Mouse (Mus musculus): ENCODE measurements around the gene Kpna3.

DNA sequence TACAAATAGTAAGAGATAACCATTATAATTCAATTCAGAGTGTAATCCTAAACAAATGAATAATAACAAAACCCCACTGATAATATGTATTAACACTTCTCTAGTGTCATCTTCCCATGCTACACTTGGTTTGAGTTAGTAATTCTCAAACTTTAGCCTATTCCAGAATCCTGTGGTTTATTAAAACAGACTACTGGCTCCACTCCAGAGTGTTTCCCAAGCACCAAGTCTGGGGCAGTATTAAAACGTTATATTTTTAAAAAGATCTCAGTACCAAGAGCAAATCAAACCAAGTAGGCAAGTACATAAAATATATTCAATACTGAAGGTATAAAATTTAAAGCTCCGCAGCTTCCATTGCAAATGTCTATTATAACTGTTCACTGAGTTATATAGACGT is 26.0 kb downstream of the Kpna3 start:
- TF ChIP-seq POLR2A (IDR thresholded peaks at IDR 0.05; ENCODE audit: extremely low read depth, insufficient read depth, low read length), result no peak
- TF ChIP-seq CTCF (IDR thresholded peaks at IDR 0.05; ENCODE audit: low read depth, low read length), result no peak

Data from liver, adult 2 months (tissue).